Mouse (Mus musculus) midbrain, embryonic 15.5 days (tissue): ENCODE results near the gene Zfp142. TPM values are rescaled to one million over a fixed set of nuclear protein-coding genes. Genes with fewer than 3 reads are reported as not detected.

Experiments used
- ATAC-seq: fragments of 200-750 bp; cut with Nextera tagmentation; replicated peaks from 2 replicates; pipeline ENCODE4 v1.8.0; 2017; ENCODE audit warnings: moderate TSS enrichment
- H3K27ac ChIP-seq: fragments of 300-500 bp; sonication (generic); 2 replicates; pipeline ENCODE4 v1.5.1; 2015; ENCODE audit warnings: mild to moderate bottlenecking, inconsistent platforms
- H3K27me3 ChIP-seq: fragments of 300-500 bp; sonication (generic); replicated peaks from 2 replicates; pipeline ENCODE4 v1.6.1; 2015; ENCODE audit warnings: inconsistent platforms
- H3K36me3 ChIP-seq: fragments of 300-500 bp; sonication (generic); replicated peaks from 2 replicates; pipeline ENCODE4 v1.6.1; 2015; ENCODE audit warnings: inconsistent platforms
- H3K4me1 ChIP-seq: fragments of 300-500 bp; sonication (generic); 2 replicates; pipeline ENCODE4 v1.6.1; 2015; ENCODE audit warnings: inconsistent platforms
- H3K4me2 ChIP-seq: fragments of 300-500 bp; sonication (generic); 2 replicates; pipeline ENCODE4 v1.6.1; 2015; ENCODE audit warnings: inconsistent platforms, mild to moderate bottlenecking, moderate library complexity
- H3K4me3 ChIP-seq: fragments of 300-500 bp; sonication (generic); 2 replicates; pipeline ENCODE4 v1.5.1; 2015; ENCODE audit warnings: mild to moderate bottlenecking, inconsistent platforms
- H3K9ac ChIP-seq: fragments of 300-500 bp; sonication (generic); 2 replicates; pipeline ENCODE4 v1.6.1; 2015; ENCODE audit warnings: mild to moderate bottlenecking, inconsistent platforms
- H3K9me3 ChIP-seq: fragments of 300-500 bp; sonication (generic); 2 replicates; pipeline ENCODE4 v1.6.1; 2016; ENCODE audit warnings: inconsistent platforms
- WGBS: fragments of 180-500 bp; shearing (Covaris S2); methylation state at CpG from one replicate; pipeline ENCODE4 v1.1.7; 2015; ENCODE audit warnings: mixed read lengths; 5-methylcytosine and 5-hydroxymethylcytosine counted together
- polyA plus RNA-seq: library from polyadenylated mRNA; unstranded; fragments of >200 nt; fragmentation: Nextera tagmentation; extraction: Ambion mirVana; gene quantifications from 2 replicates; pipeline ENCODE4 v1.2.1, GENCODE M21; 2015

Gene Zfp142
- 9.1 and 10.2 TPM in 2 replicates for polyA plus RNA-seq

- Histone ChIP-seq H3K36me3 (0 out of 2 replicates have a peak, but pooled peaks cover 16% of the 10 kb centered on the region), H3K27ac (peak within 1 kb of the TSS; percentile 85), H3K9me3 (no peaks in the 10 kb centered on the region), H3K4me2 (peak within 1 kb of the TSS; percentile 83), H3K27me3 (no peaks in the 10 kb centered on the region), H3K4me3 (peak within 1 kb of the TSS; percentile 81), H3K9ac (peak within 1 kb of the TSS; percentile 83), H3K4me1 (peaks cover 30% of the 10 kb centered on the region)
- ATAC-seq: peak; percentile 99
- WGBS: under 1% methylated on average over 48 of the region's 48 CpGs
These were observed at the start of gene Zfp142, which contains the start of gene Bcs1l for GRCm38 (mm10) chr1:74587773-74588445. Gene Zfp142, minus strand, starts transcription at chr1:74588246. Gene Bcs1l, plus strand, starts transcription at chr1:74588289.

- 85% methylated on average over 4 of the region's 4 CpGs for WGBS
- H3K9me3 ChIP-seq: no peaks in the 10 kb centered on the region
- no peak overlapping the region for H3K4me3 ChIP-seq
- H3K4me1 ChIP-seq: no peaks in the 10 kb centered on the region
- ATAC-seq: no peak
- H3K4me2 ChIP-seq: no peak overlapping the region
- H3K27me3 ChIP-seq: no peaks in the 10 kb centered on the region
- peaks cover 8% of the 10 kb centered on the region; the same call in 1 of the 2 replicates for H3K36me3 ChIP-seq
- no peak overlapping the region for H3K9ac ChIP-seq
- H3K27ac ChIP-seq: no peak overlapping the region
These were observed 44.7 kb upstream of the Zfp142 start for GRCm38 (mm10) chr1:74632734-74633133.

GRCm38 (mm10) chr1:74628001-74628400 lies 40.0 kb upstream of the Zfp142 start:
- no peak overlapping the region for H3K4me2 ChIP-seq
- no peak overlapping the region for H3K4me3 ChIP-seq
- no peaks in the 10 kb centered on the region for H3K27me3 ChIP-seq
- no peaks in the 10 kb centered on the region for H3K4me1 ChIP-seq
- 45% methylated on average over 7 of the region's 7 CpGs for WGBS
- no peak overlapping the region for H3K9ac ChIP-seq
- no peaks in the 10 kb centered on the region for H3K9me3 ChIP-seq
- peaks cover 19% of the 10 kb centered on the region; the same call in 1 of the 2 replicates for H3K36me3 ChIP-seq
- no peak overlapping the region for H3K27ac ChIP-seq
- ATAC-seq: no peak

GRCm38 (mm10) chr1:74626076-74626475 lies 38.0 kb upstream of the Zfp142 start:
- peaks cover 29% of the 10 kb centered on the region; the same call in 1 of the 2 replicates for H3K36me3 ChIP-seq
- no peak overlapping the region for H3K9ac ChIP-seq
- H3K4me3 ChIP-seq: no peak overlapping the region
- H3K4me2 ChIP-seq: no peak overlapping the region
- H3K4me1 ChIP-seq: no peaks in the 10 kb centered on the region
- no peak for ATAC-seq
- 88% methylated on average over 4 of the region's 4 CpGs for WGBS
- H3K27me3 ChIP-seq: no peaks in the 10 kb centered on the region
- H3K9me3 ChIP-seq: no peaks in the 10 kb centered on the region
- no peak overlapping the region for H3K27ac ChIP-seq

- no peaks in the 10 kb centered on the region for H3K27me3 ChIP-seq
- H3K9ac ChIP-seq: no peak overlapping the region
- no peaks in the 10 kb centered on the region for H3K9me3 ChIP-seq
- no peak for ATAC-seq
- no peak overlapping the region for H3K4me2 ChIP-seq
- no peak overlapping the region for H3K4me3 ChIP-seq
- no peak overlapping the region for H3K27ac ChIP-seq
- H3K36me3 ChIP-seq: peaks cover 29% of the 10 kb centered on the region; the same call in 1 of the 2 replicates
- WGBS: 89% methylated on average over 1 of the region's 1 CpGs
- H3K4me1 ChIP-seq: no peaks in the 10 kb centered on the region
These were observed 36.1 kb upstream of the Zfp142 start for GRCm38 (mm10) chr1:74624183-74624582.

- Histone ChIP-seq H3K27me3 (no peaks in the 10 kb centered on the region), H3K27ac (peak within 1 kb of the TSS; percentile 70), H3K4me2 (peak within 1 kb of the TSS; percentile 92), H3K9me3 (no peaks in the 10 kb centered on the region), H3K4me3 (peak within 1 kb of the TSS; percentile 85), H3K36me3 (peaks cover 30% of the 10 kb centered on the region), H3K4me1 (peaks cover 20% of the 10 kb centered on the region), H3K9ac (peak within 1 kb of the TSS; percentile 80)
- 8% methylated on average over 25 of the region's 25 CpGs for WGBS
- peak; percentile 89 for ATAC-seq
These were observed 13.4 kb upstream of the Zfp142 start, which contains the start of the genes Rnf25 and Stk36 for GRCm38 (mm10) chr1:74601267-74601962. Gene Rnf25, minus strand, starts transcription at chr1:74601397. Gene Stk36, plus strand, starts transcription at chr1:74601445.

GRCm38 (mm10) chr1:74600501-74601266 lies 12.6 kb upstream of the Zfp142 start:
- Histone ChIP-seq H3K27me3 (no peaks in the 10 kb centered on the region), H3K9ac (peak overlapping the region; percentile 80), H3K4me2 (peak overlapping the region; percentile 92), H3K27ac (peak overlapping the region; percentile 70), H3K9me3 (no peaks in the 10 kb centered on the region), H3K4me1 (peaks cover 20% of the 10 kb centered on the region), H3K36me3 (peaks cover 31% of the 10 kb centered on the region), H3K4me3 (peak overlapping the region; percentile 85)
- ATAC-seq: peak; percentile 77
- 9% methylated on average over 26 of the region's 26 CpGs for WGBS

- Histone ChIP-seq H3K4me3 (no peak overlapping the region), H3K9me3 (no peaks in the 10 kb centered on the region), H3K4me2 (no peak overlapping the region), H3K36me3 (peaks cover 62% of the 10 kb centered on the region), H3K9ac (no peak overlapping the region), H3K4me1 (peaks cover 3% of the 10 kb centered on the region), H3K27me3 (no peaks in the 10 kb centered on the region), H3K27ac (no peak overlapping the region)
- no peak for ATAC-seq
- WGBS: 90% methylated on average over 8 of the region's 8 CpGs
These were observed 6.4 kb upstream of the Zfp142 start for GRCm38 (mm10) chr1:74594434-74594833.

- H3K27ac ChIP-seq: peak overlapping the region; percentile 85
- ATAC-seq: no peak
- peak overlapping the region; percentile 83 for H3K4me2 ChIP-seq
- H3K9ac ChIP-seq: peak overlapping the region; percentile 70
- H3K27me3 ChIP-seq: no peaks in the 10 kb centered on the region
- H3K36me3 ChIP-seq: peaks cover 14% of the 10 kb centered on the region; the same call in 1 of the 2 replicates
- under 1% methylated on average over 24 of the region's 24 CpGs for WGBS
- peak overlapping the region; percentile 81 for H3K4me3 ChIP-seq
- H3K9me3 ChIP-seq: no peaks in the 10 kb centered on the region
- H3K4me1 ChIP-seq: peaks cover 30% of the 10 kb centered on the region
These were observed 743 bp downstream of the Zfp142 start for GRCm38 (mm10) chr1:74587233-74587772.

- H3K36me3 ChIP-seq: peaks cover 6% of the 10 kb centered on the region; the same call in 1 of the 2 replicates
- H3K27ac ChIP-seq: no peak overlapping the region
- H3K27me3 ChIP-seq: no peaks in the 10 kb centered on the region
- WGBS: 96% methylated on average over 3 of the region's 3 CpGs
- H3K4me2 ChIP-seq: no peak overlapping the region
- peaks cover 30% of the 10 kb centered on the region for H3K4me1 ChIP-seq
- H3K9ac ChIP-seq: no peak overlapping the region
- no peak for ATAC-seq
- H3K9me3 ChIP-seq: no peaks in the 10 kb centered on the region
- H3K4me3 ChIP-seq: no peak overlapping the region
These were observed 3.2 kb downstream of the Zfp142 start for GRCm38 (mm10) chr1:74584616-74585398.

- no peak for ATAC-seq
These were observed 5.4 kb downstream of the Zfp142 start for GRCm38 (mm10) chr1:74582621-74583020.

More at GRCm38 (mm10) chr1:74582621-74583020, 5.4 kb downstream of the Zfp142 start:
- peaks cover 25% of the 10 kb centered on the region for H3K36me3 ChIP-seq
- no peak overlapping the region for H3K27ac ChIP-seq
- 75% methylated on average over 3 of the region's 3 CpGs for WGBS
- H3K9ac ChIP-seq: no peak overlapping the region
- no peak overlapping the region for H3K4me2 ChIP-seq
- no peak overlapping the region for H3K4me3 ChIP-seq
- no peaks in the 10 kb centered on the region for H3K27me3 ChIP-seq
- H3K4me1 ChIP-seq: peaks cover 18% of the 10 kb centered on the region
- H3K9me3 ChIP-seq: no peaks in the 10 kb centered on the region
